Mouse (Mus musculus) heart, adult 2 months (tissue): Measurements from ENCODE around the gene Cdkl2.

ENCODE experiments used
- CTCF ChIP-seq: fragments of 200-600 bp; IDR thresholded peaks from 2 replicates; pipeline ENCODE4 v1.8.1; 2022; ENCODE audit warnings: antibody characterized with exemption, mild to moderate bottlenecking, moderate library complexity
- EP300 ChIP-seq: fragments of 200-500 bp; IDR thresholded peaks from 2 replicates; pipeline ENCODE4 v1.6.1; 2011; ENCODE audit warnings: low read depth, low read length, control low read depth; ENCODE audit not compliant: insufficient read depth
- POLR2A ChIP-seq: fragments of 200-500 bp; IDR thresholded peaks from 2 replicates; pipeline ENCODE4 v1.6.1; 2011; ENCODE audit warnings: mild to moderate bottlenecking, low read depth, low read length, control low read depth; ENCODE audit not compliant: insufficient read depth

- no peak for TF ChIP-seq CTCF
- TF ChIP-seq POLR2A: no peak
- no peak for TF ChIP-seq EP300
Observed at GRCm38 (mm10) chr5:91977397-91977770, 66.3 kb downstream of the Cdkl2 start.
